Mouse (Mus musculus) T-helper 1 cell (primary cell): ENCODE measurements around the gene Zhx3.

Source experiments
- in situ Hi-C: fragments of 300-600 bp; cut with MboI, MseI; formaldehyde crosslinking; loops from one replicate; pipeline ENCODE4 v1.15.1; 2025; ENCODE audit warnings: high pct_unique_total_duplicates

Gene Zhx3

DNA sequence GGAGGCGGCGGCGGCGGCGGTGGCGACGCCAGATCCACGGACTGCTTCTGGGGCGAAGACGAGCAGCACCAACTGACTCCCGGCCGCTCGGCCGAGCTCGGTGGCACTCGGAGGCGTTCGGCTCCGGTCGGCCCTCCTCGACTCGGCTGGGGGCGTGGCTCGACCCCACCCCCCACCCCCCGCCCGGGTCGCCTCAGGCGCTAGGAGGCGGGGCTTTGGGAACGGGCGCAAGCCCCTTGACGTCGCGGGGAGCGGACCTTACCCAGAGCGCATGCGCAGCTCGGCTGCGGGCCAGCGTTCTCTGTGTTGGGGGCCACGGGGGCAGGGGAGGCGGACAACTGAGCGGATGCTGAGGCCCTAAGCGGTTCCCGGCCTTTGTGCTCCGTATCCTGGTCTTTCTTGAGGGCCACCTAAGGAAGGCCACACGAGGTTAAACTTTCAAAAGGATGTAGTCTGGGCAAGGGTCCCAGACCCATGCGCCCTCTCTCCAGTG, at the start of gene Zhx3:
Gene Zhx3 (minus strand): TSS at position 109 of the 493 bp plus-strand sequence.
- in situ Hi-C loops: no loop called here

DNA sequence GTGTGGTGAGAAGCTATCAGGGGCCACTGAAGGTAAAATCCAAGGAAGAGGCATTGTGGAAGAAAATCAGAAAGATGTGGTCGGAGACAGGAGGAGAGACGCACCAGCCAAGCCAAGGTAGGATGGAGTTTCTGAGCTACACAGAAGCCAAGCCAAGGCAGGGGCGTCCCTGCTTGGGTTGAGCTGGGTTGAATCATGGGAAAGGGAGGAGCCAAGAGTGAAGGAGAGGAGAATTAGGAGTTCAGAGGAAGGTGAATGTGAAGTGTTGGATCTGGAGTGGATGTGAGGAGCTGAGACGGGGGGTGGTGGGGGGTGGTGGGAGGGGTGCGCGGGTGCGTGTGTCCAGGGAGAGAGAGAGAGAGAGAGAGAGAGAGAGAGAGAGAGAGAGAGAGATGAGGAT, 48.5 kb upstream of the Zhx3 start:
- in situ Hi-C loops: no loop called here

DNA sequence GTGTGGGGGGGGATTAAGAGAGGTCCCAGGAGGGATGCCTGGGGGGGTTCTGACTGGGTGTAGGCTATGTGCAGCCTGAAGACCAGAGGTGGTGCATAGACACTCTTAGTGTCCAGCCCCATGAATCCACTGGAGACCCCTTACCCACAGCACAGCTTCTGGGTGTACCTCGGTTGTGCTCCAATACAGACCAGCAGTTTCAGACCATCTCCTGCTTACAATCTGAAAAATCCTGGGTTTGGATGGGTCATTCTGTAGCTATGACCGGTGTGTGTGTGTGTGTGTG, 46.1 kb upstream of the Zhx3 start:
- in situ Hi-C loops: no loop called here

DNA sequence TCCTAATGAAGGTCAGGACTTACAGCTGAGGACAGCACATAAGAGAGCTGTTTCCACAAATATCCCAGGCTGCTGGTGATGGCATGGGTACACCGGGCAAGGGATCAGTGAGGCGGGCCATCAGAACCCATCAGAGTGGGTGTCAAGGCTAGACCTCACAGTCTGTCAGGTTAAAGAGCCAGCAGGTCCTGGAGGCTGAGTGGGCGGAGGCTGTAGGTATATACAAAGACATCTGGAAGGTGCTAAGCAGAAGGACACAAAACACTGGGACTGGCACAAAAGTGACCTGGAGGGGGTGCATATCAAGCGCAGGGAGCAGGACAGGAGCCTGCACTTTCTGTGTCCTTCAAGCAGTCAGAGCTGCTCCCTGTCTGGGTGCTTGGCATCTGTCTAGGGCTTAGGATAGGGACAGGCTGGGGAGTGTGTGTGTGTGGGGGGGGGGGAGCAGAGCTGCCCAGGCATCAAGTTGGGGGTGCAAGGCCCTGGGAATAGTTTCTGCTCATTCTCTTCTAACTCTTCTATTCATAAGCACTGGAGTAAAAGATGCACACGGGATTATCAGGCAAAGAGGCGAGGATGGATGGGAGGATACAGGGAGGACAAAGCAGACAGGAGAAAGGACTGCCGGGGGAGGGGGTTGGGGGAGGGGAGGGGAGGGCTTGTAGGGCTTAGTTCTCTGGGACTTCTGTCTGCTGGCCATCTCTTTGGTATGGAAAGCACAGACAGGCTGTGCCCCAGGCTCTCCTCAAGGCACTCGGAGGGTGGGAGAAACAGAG, 45.5 kb upstream of the Zhx3 start:
- in situ Hi-C loops: no loop called here

DNA sequence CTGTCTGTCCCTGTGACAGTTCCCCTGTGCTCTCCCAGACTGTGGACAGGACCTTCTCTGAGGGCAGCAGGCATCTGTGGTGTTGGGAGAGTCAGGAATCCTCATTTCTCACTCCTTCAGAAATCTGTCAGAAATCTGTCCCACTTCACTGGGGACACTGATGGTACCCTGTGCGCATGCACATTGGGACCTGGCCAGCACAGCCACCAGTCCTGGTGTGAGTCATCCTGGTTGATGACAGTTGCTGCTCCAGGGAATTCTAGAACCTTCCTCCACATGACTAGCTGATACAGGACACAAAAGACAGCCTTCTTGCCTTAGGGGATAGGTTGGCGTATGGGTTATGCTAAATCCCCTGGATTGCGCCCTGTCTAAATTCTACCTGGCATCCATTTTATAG, 44.5 kb upstream of the Zhx3 start:
- in situ Hi-C loops: no loop called here

DNA sequence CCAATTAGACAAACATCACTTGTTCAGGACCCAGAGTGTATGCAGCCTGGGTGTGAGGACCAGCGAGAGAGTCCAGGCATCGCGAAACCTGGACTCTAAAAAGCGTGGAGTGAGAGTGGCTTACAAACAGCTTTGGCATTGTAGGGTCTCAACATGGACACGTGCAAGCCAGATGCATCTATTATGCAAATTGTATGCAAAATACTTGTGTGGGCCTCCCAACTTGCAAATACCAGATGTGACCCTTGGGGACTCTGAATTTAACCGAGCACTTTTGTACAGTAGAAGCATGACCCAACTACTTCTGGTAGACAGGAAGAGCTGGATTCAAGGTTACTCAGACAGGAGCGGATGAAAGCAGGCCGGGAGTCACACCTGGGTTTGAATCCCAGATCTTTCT, 43.9 kb upstream of the Zhx3 start:
- in situ Hi-C loops: no loop called here

DNA sequence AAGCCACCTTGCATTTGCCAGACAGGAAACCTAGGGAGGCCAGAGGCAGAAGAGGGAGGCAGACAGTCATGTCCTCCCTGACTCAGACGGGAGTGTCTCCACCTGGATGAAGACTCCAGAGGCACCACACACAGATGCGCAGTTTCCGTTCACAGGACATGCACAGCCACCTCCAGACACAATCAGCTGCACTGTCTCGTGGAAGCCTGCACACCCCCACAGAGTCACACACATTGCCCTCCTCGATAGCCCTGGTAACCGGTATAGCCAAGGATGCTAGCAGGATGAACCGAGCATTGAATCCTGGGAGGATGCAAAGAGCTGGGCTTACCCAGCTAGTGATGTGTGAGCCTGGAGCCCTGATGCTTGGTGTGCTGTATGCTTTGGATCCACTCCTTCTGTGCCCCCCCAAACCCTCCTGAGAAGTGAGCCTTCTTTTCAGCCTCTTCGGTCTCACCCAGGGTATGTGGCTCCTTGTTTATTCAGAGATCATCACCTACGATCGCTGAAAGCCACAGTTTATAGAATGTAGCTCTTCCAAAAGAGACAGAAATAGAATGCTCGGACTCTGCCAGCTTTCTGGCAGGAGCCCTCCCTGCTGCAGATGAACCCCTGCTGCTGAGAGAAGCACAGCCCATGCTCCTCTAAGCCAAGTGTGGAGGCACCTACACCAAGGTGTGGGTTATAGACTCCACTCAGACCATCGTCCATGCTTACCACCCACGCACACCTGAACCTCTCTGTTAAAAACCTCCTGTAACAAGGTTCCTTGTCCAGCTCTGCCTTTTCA, 43.2 kb upstream of the Zhx3 start:
- in situ Hi-C loops: no loop called here

DNA sequence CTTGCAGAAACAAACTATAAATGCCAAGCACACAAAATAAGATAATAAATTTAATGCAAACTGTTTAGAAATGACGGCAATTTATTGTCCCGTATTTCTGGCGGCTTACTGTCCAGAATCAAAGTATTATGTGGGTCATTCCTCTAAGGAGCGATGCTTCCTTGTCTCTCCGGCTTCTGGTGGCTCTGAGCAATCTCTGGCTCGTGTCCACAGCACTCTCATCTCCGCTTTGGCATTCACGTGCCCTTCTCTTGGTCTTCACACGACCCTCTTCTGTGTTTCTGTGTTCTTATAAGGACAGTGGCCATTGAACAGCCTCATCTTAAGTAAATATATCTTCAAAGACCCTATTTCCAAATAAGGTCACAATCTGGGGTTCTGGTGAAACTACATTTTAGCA, 41.9 kb upstream of the Zhx3 start:
- in situ Hi-C loops: no loop called here

DNA sequence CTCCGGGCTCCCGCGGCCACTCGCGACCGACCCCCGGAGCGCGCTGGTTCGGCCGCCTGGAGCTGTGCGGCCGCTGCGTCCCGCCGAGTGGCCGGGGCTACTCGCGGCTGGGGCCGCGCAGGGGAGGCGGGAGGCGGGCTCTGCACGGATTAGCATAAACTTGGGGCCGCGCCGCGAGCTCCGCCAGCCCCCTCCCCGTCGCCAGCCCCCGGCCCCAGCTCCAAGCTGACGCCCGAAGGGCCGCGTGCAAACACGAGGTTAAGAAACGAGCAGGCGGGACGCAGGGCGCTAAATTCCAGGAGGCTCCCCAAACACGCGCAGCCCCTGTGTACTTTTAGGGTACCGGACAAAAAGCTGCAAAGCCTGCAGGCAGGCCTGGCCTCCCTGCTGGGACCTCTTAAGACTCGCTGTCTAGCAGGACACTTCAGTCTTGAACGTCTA, 39.5 kb upstream of the Zhx3 start, which contains the start of gene Emilin3:
Gene Emilin3 (minus strand): TSS at position 98 of the 441 bp plus-strand sequence.
- in situ Hi-C loops: no loop called here

DNA sequence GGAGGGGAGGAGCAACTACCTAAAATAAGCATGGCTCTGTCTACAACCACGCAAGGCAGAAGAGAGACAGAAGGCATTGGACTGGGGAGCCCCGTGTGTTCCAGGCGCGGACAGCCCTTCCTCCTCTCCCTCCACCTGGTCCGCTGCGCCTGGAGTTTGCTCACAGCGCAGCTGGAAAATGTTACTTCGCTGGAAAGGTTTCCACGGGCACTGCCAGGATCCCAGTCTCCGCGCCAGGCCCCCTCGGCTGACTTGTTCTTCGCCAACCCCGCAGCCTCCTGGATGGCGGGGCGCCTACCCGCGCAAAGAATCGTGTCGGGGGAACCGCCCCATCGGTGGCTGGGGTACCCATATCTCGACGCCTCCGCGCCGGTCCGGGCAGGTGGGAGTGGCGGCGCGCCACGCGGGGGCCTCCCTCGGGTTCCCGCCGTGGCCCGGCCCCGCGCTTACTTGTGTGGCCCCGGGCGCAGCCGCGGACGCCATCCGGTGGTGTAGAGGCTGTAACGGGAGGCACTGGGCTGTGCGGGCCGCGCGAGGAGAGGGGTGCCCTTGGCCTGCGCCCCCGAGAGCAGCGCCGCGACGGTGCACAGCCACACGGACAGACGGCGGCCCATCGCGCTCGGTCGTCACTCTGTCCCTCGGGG, 38.9 kb upstream of the Zhx3 start:
- in situ Hi-C loops: no loop called here

DNA sequence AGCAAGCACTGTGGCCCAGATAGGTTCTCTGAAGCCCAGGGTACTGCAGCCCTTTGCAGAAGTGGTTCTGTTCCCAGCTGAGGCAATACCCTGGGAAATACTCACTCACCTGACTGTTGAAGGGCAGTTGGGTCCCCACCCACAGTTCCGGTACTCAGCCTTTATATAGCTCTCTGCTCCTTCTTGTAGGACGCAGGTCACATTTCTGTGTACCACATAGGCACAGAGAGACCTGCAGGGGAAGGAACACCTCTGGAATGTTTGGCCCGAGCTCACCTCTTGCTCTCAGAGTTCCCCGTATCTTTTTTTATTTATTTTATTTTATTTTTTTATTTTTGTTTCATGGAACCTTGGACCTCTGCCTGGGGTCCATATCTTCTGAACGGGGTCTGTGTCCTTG, 37.8 kb upstream of the Zhx3 start:
- in situ Hi-C loops: no loop called here

DNA sequence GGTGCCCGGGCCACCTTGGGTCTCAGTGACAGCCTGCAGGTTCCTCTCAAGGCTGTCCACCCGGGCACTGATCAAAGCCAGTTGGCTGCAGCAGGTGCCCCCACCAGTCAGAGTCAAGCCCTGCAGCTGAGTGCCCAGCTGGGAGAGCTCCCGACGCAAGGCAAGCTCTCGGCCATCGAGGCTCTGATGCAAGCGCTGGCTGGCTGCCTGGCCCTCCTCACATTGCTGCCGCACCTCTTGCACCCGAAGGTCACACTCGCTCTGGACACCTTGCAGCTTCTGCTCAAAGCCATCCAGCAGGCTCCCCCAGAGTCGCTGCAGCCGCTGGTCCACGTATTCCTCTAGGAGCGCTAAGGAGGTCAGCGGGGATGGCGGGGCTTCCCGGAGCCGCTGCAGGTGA, 35.8 kb upstream of the Zhx3 start:
- in situ Hi-C loops: no loop called here

DNA sequence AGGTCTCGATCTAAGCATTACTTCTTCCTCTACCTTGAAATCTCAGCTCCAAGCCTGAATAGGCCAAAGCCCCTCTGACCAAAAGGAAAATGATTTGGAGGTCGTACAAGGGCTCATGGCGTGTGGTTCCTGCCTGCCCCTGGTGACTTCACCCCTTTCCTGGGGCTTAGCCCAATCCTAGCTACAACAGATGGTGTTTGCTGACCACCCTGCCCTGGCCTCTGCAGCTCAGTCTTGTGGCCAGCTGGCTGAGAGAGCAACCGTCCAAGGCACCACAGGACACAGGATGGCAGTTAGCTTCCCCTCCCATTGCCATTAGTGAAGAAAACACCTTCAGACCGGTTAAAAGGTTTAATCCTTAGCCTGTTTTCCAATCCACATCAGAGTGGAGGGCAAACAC, 33.3 kb upstream of the Zhx3 start:
- in situ Hi-C loops: no loop called here

DNA sequence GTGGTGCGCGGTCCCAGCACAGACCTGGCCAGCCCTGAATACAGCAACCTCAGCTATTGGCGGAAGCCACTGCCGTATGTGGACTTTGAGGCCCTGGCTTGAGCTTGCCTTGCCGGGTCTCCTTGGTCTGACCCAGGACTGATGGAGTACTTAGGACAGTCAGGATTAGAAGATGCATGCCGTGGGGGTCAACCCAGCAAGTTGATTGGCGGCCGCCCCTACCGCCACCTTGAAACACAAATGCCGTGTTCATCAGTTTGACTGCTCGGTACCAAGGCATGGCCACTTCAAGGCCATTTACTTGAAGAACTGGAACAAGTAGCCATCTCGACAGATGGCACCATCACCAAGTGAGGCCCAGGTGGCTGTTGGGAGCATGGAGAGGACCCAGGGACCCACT, 32.5 kb upstream of the Zhx3 start:
- in situ Hi-C loops: no loop called here

DNA sequence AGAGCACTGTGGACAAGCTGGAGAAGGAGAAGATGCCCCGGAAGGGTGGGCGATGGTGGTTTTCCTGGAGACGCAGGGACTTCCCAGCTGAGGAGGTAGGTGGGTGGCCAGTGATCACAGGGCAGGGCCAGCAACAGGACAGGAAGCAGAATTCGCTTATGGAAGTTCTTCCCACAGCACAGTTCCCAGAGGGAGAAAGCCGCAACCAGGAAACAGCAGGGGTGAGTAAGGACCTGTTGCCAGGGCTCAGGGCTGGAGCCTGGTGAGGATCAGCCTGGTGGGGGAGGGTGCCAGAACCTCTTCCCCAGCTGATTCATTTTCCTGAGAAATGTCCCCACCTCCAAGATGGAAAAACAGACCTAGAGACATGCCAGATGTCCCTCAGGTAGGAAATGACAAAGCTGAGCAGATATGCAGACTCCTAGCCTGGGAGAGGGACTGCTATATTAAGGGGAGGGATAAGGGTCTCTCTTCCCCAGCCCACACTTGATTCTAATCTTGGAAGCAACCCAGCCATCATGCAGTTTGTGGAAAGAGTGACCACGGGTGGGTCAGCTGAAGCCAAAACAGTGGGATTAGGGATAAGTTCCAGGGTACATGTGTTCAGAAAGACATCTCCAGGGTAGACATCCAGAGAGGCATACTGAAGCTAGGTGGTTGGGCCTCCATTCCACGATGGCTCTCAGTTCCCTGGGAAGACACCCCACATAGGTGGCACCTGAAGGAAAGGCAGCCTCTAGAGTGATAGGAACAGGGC, 29.0 kb upstream of the Zhx3 start:
- in situ Hi-C loops: no loop called here

DNA sequence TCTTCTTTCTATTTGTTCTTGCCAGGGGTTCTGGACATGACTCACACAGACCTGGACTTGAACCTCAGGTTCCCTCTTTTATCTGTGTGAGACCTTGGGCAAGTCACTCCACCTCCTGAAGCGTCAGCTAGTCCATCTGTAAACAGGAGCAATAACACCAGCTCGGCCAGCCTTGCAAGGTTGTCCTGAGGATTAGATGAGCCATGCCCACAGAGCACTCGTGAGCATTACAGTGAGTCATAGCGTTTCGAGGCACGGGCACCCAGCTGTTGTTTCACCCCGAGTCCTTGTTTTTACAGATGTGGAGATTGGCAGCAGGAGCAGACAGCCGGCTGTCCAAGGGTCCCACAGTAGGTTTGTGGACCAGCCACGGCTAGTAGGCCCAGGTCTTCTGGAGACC, 18.9 kb upstream of the Zhx3 start:
- in situ Hi-C loops: loop anchor here (25.0 kb wide), 1 partner anchor 129 kb away; no protein-coding TSS in a partner anchor

DNA sequence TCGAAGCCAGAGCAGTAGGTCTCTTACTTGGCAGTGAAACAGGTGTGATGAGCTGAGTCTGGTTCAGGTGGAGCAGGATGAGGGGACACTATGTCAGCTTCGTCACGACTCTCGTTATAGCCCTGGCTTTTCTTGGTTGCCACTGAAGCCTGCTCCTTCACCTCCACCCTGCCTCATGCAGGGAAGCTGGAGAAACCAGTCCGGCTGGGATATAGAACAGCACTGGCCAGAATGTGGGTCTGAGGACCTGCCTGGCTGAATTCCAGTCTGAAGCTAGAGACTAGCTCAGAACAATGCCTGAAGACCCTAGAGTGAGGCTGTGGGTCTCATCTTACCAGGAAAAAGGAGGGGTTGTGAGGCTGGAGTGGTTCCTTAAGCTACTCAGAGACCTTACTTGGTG, 18.2 kb upstream of the Zhx3 start:
- in situ Hi-C loops: loop anchor here (25.0 kb wide), 1 partner anchor 129 kb away; no protein-coding TSS in a partner anchor

DNA sequence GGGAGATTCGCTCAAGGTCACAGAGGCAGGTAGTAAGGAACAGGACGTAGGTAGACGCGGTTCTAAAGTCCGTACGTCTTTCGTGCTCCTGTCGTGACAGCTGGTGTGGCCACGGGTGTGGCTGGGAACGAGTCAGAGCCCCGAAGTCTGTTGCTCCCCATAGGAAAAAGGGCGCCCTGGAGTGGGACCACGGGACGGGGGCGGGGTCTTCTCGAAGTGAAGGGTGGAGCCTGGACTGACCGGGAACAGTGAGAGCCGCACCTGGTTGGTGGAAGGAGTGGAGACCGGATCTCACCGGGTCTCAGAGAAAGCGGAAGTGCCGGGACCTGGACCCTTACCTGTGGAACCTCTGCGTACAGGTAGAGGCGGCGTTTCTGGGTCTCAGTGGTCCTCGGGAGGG, 15.1 kb upstream of the Zhx3 start:
- in situ Hi-C loops: loop anchor here (25.0 kb wide), 1 partner anchor 126 kb away; no protein-coding TSS in a partner anchor

DNA sequence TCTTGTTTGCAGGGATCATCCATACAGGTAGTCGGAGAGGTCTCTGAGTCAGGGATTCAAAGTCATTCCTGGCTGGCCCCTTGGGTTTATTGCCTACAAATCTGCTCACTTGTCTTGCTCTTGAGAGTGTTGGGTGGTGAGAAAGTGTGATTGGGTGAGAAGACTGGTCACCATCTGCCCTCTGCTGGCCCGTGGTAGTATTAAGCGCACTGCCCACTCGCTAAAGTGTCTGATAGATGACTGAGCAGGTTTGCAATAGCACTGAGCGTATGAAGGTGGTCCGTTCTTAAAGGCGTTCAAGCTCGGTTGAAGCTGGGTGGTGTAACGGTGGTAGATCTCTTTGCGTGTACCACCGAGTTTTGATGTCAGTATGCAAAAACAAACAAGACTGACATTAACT, 14.5 kb upstream of the Zhx3 start:
- in situ Hi-C loops: loop anchor here (25.0 kb wide), 1 partner anchor 125 kb away; no protein-coding TSS in a partner anchor

DNA sequence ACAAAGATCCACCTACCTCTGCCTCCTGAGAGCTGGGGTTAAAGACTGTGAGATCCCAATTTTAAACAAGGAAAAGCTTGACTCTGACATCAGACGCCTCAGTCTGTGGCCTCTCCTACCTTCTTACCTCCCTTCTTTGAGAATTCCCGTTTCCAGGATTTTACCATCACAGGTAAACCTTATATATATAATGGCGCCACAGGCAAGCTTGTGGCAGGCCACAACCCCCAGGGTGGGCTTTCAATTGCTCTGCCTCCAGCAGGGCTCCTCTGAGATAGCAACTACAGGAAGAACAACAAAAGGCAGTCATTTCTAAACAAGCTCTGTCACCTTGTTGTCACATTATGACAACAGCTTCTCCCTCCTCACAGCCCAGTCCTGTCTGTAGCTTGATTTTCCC, 13.4 kb upstream of the Zhx3 start:
- in situ Hi-C loops: loop anchor here (25.0 kb wide), 1 partner anchor 124 kb away; no protein-coding TSS in a partner anchor

DNA sequence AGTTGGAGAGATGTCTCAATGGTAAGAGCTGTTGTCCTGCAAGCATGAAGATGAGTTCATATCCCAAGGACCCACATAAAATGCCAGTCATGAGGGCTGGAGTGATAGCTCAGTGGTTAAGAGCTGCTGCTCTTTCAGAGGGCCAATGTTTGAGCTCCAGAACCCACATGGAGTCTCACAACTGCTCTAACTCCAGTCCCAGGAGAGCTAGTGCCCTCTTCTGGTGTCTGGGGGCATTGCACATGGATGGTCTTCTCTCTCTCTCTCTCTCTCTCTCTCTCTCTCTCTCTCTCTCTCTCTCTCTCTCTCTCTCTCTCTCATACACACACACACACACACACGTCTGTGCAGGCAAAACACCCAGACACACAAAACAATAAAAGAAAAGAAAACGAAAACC, 12.0 kb upstream of the Zhx3 start:
- in situ Hi-C loops: loop anchor here (5.0 to 25.0 kb wide), 2 partner anchors 123 to 283 kb away; no protein-coding TSS in a partner anchor
